Mouse (Mus musculus) left cerebral cortex, postnatal 14 days (tissue): ENCODE data around the gene Nfe2l2. TPM values are rescaled to one million over a fixed set of nuclear protein-coding genes. Genes with fewer than 3 reads are reported as not detected.
"Not testable (repeated sequence)": the region's sequence is repeated elsewhere in the genome, so short reads cannot be mapped to it uniquely, and the experiment has no call there.

Experiments
- DNase-seq, 2 experiments: peaks; one replicate each; pipeline ENCODE4 v3.0.0; 2021 to 2022; ENCODE audit warnings: low spot score in 2 of 2, mixed read lengths in 1 of 2
- intact Hi-C: fragments of 180-260 bp; cut with DNase I; formaldehyde crosslinking; loops from one replicate; pipeline ENCODE4 v1.15.1; 2025
- total RNA-seq, 2 experiments: library from RNA; stranded (reverse); gene quantifications; 2 replicates each; pipeline ENCODE4 v1.2.3; 2021

Nfe2l2 gene
- total RNA-seq, 2 experiments from 2014 or later: 10.3 to 13.0 TPM

GRCm38 (mm10) chr2:75716046-75717016 is 11.9 kb upstream of the Nfe2l2 start:
- intact Hi-C loops: no loop called here
- no peak for DNase-seq

- intact Hi-C loops: no loop called here
- DNase-seq: no peak
Observed at GRCm38 (mm10) chr2:75714766-75715165, 10.3 kb upstream of the Nfe2l2 start.

GRCm38 (mm10) chr2:75713083-75713482 is 8.6 kb upstream of the Nfe2l2 start:
- DNase-seq: no peak

GRCm38 (mm10) chr2:75707420-75707819 is 3.0 kb upstream of the Nfe2l2 start:
- no peak for DNase-seq
- intact Hi-C loops: loop anchor here (10.0 kb wide), 1 partner anchor 67 kb away; no protein-coding TSS in a partner anchor

More at GRCm38 (mm10) chr2:75713083-75713482, 8.6 kb upstream of the Nfe2l2 start:
- intact Hi-C loops: no loop called here

- DNase-seq: no peak
- intact Hi-C loops: loop anchor here (10.0 kb wide), 1 partner anchor 68 kb away; no protein-coding TSS in a partner anchor
Observed at GRCm38 (mm10) chr2:75706435-75706834, 2.0 kb upstream of the Nfe2l2 start.

GRCm38 (mm10) chr2:75705162-75705752 is 816 bp upstream of the Nfe2l2 start:
- no peak for DNase-seq
- intact Hi-C loops: loop anchor here (10.0 kb wide), 1 partner anchor 70 kb away; no protein-coding TSS in a partner anchor

- intact Hi-C loops: loop anchor here (10.0 kb wide), 1 partner anchor 71 kb away; no protein-coding TSS in a partner anchor
- DNase-seq: peak; percentile 62 to 75
Observed at GRCm38 (mm10) chr2:75703375-75704181, 863 bp downstream of the Nfe2l2 start.

- DNase-seq: no peak
- intact Hi-C loops: loop anchor here (10.0 kb wide), 1 partner anchor 72 kb away; no protein-coding TSS in a partner anchor
Observed at GRCm38 (mm10) chr2:75702588-75702976, 1.9 kb downstream of the Nfe2l2 start.

- no peak for DNase-seq
- intact Hi-C loops: loop anchor here (10.0 kb wide), 1 partner anchor 73 kb away; no protein-coding TSS in a partner anchor
Observed at GRCm38 (mm10) chr2:75701822-75702587, 2.4 kb downstream of the Nfe2l2 start.

- no peak for DNase-seq
- intact Hi-C loops: loop anchor here (10.0 kb wide), 1 partner anchor 74 kb away; no protein-coding TSS in a partner anchor
Observed at GRCm38 (mm10) chr2:75701207-75701606, 3.2 kb downstream of the Nfe2l2 start.

GRCm38 (mm10) chr2:75700543-75700942 is 3.9 kb downstream of the Nfe2l2 start:
- intact Hi-C loops: loop anchor here (10.0 kb wide), 1 partner anchor 74 kb away; no protein-coding TSS in a partner anchor
- DNase-seq: no peak

GRCm38 (mm10) chr2:75698874-75699273 is 5.6 kb downstream of the Nfe2l2 start:
- no peak for DNase-seq
- intact Hi-C loops: no loop called here

- intact Hi-C loops: no loop called here
Observed at GRCm38 (mm10) chr2:75698007-75698406, 6.4 kb downstream of the Nfe2l2 start.

GRCm38 (mm10) chr2:75697222-75697621 is 7.2 kb downstream of the Nfe2l2 start:
- no peak for DNase-seq
- intact Hi-C loops: no loop called here

More at GRCm38 (mm10) chr2:75698007-75698406, 6.4 kb downstream of the Nfe2l2 start:
- no peak for DNase-seq

GRCm38 (mm10) chr2:75696371-75696770 is 8.1 kb downstream of the Nfe2l2 start:
- no peak for DNase-seq
- intact Hi-C loops: no loop called here

GRCm38 (mm10) chr2:75695676-75696350 is 8.6 kb downstream of the Nfe2l2 start:
- intact Hi-C loops: no loop called here
- no peak for DNase-seq

- intact Hi-C loops, DNase-seq: not testable (repeated sequence)
Observed at GRCm38 (mm10) chr2:75694926-75695325, 9.5 kb downstream of the Nfe2l2 start.

GRCm38 (mm10) chr2:75692369-75692768 is 12.1 kb downstream of the Nfe2l2 start:
- intact Hi-C loops: no loop called here
- DNase-seq: no peak
